Mouse (Mus musculus): ENCODE results near the gene Sugt1. TPM values are rescaled to one million over a fixed set of nuclear protein-coding genes. Genes with fewer than 3 reads are reported as not detected.

Gene Sugt1
- polyA plus RNA-seq, 1 experiment from 2014 or later: 149 TPM

DNA sequence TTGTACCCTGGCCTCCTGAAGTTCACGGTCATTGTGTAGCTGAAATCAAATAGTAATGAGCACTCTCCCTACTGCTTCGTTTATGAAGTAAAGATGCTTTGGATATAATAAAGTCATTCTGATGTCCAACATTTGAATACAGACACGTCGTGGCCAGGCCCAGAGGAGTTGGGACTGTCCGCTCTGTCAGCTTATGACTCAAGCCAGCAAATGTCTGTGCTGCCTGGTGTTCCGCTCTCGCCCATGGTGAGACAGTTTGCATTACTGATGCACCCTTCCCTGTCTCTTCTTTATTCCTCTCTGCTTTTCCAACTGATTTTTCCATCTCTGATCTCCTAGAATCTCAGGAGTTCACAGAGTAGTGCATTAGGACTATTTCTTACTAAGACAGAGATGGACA, 32.3 kb downstream of the Sugt1 start:
- no peak for ATAC-seq
- Histone ChIP-seq H3K9ac (ENCODE audit: low read length) (no peak overlapping the region), H3K36me3 (ENCODE audit: control insufficient read depth, insufficient read depth, low read length) (peaks cover 57% of the 10 kb centered on the region)

DNA sequence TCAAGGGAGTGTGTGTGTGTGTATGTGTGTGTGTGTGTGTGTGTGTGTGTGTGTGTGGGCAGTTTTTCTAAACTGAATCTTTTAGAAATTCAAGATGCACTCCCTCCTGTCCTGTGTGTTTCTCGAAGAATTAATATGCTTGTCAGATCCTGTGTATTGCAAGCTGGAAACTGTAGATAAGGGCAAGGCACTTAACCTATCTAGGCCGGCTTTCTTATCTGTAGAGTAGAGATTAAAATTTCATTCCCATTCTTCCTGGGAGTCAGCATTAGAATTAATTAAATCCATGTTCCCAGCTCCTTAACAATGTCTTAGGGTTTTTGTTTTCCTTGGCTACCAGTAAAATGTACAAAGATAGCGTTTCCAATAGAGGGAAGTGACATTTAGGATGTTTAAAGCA, 33.7 kb downstream of the Sugt1 start:
- no peaks in the 10 kb centered on the region for H3K4me1 ChIP-seq (ENCODE audit: control insufficient read depth, insufficient read depth, low read length)
- DNase-seq (ENCODE audit: low spot score): no peak

More for the DNA sequence above, 32.3 kb downstream of the Sugt1 start:
- no peak for DNase-seq (ENCODE audit: low spot score)
- H3K27me3 ChIP-seq (replicated peaks; ENCODE audit: control insufficient read depth, insufficient read depth, low read length): no peaks in the 10 kb centered on the region
- no peaks in the 10 kb centered on the region for H3K4me1 ChIP-seq (ENCODE audit: control insufficient read depth, insufficient read depth, low read length)
- no peak overlapping the region for H3K4me2 ChIP-seq (ENCODE audit: low read length)
- no peaks in the 10 kb centered on the region for H3K9me3 ChIP-seq (replicated peaks; ENCODE audit: control insufficient read depth, low read length)
- no peak overlapping the region for H3K4me3 ChIP-seq (ENCODE audit: low read depth, low read length)
- H3K27ac ChIP-seq (ENCODE audit: low read depth, low read length): no peak overlapping the region
- WGBS: 90% methylated on average over 7 of the region's 7 CpGs

DNA sequence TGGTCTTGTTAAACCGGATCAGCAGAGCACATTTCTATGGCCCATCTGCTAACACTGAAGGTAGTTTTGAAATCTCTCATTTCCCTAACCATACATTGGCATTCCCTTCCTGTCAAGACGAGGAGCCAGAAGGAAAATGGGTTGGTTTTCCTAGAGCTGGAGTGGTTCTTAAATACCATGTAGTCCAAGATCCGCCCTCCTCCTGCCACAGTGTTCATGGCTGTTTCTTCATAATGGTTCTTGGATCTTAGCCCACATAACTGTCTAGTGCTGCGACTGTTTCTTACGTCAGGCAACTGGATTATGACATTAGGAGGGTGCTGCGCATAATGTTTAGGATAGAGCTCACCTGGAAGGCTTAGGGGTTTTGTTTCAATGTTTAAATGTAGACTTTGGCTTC, 44.8 kb downstream of the Sugt1 start:
- 89% methylated on average over 6 of the region's 6 CpGs for WGBS
- Histone ChIP-seq H3K27me3 (replicated peaks; ENCODE audit: control insufficient read depth, insufficient read depth, low read length) (no peaks in the 10 kb centered on the region), H3K27ac (ENCODE audit: low read depth, low read length) (no peak overlapping the region), H3K36me3 (ENCODE audit: control insufficient read depth, insufficient read depth, low read length) (peaks cover 23% of the 10 kb centered on the region), H3K9me3 (replicated peaks; ENCODE audit: control insufficient read depth, low read length) (no peaks in the 10 kb centered on the region), H3K4me2 (ENCODE audit: low read length) (no peak overlapping the region), H3K9ac (ENCODE audit: low read length) (no peak overlapping the region), H3K4me1 (ENCODE audit: control insufficient read depth, insufficient read depth, low read length) (no peaks in the 10 kb centered on the region), H3K4me3 (ENCODE audit: low read depth, low read length) (no peak overlapping the region)
- no peak for ATAC-seq
- DNase-seq (ENCODE audit: low spot score): no peak

More for the DNA sequence above, 33.7 kb downstream of the Sugt1 start:
- H3K9me3 ChIP-seq (replicated peaks; ENCODE audit: control insufficient read depth, low read length): no peaks in the 10 kb centered on the region
- WGBS: 94% methylated on average over 3 of the region's 3 CpGs
- H3K4me2 ChIP-seq (ENCODE audit: low read length): no peak overlapping the region
- H3K9ac ChIP-seq (ENCODE audit: low read length): no peak overlapping the region
- H3K27ac ChIP-seq (ENCODE audit: low read depth, low read length): no peak overlapping the region
- no peaks in the 10 kb centered on the region for H3K27me3 ChIP-seq (replicated peaks; ENCODE audit: control insufficient read depth, insufficient read depth, low read length)
- H3K4me3 ChIP-seq (ENCODE audit: low read depth, low read length): no peak overlapping the region
- no peak for ATAC-seq
- H3K36me3 ChIP-seq (ENCODE audit: control insufficient read depth, insufficient read depth, low read length): peaks cover 61% of the 10 kb centered on the region

DNA sequence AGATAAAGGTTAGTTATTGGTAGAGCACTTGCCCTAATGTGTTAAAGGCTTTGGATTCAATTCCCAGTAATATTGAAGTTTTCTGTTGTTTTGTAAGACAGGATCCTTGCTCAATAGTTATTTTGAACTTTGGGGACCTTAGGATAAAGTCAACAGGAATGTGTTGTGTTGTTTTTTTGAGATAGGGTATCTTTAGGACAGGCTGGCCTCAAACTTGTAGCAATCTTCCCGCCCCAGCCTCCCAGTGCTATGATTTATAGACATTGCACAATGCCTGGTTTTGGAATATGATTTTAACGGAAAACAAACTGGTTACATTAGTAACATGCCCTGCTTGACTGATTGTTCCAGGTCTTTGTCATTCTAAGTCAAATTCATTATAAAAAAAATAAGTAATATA, 45.7 kb downstream of the Sugt1 start:
- Histone ChIP-seq H3K36me3 (ENCODE audit: control insufficient read depth, insufficient read depth, low read length) (peaks cover 15% of the 10 kb centered on the region), H3K4me2 (ENCODE audit: low read length) (no peak overlapping the region), H3K9me3 (replicated peaks; ENCODE audit: control insufficient read depth, low read length) (no peaks in the 10 kb centered on the region), H3K4me1 (ENCODE audit: control insufficient read depth, insufficient read depth, low read length) (no peaks in the 10 kb centered on the region), H3K9ac (ENCODE audit: low read length) (no peak overlapping the region), H3K4me3 (ENCODE audit: low read depth, low read length) (no peak overlapping the region), H3K27me3 (replicated peaks; ENCODE audit: control insufficient read depth, insufficient read depth, low read length) (no peaks in the 10 kb centered on the region), H3K27ac (ENCODE audit: low read depth, low read length) (no peak overlapping the region)
- ATAC-seq (no peak), DNase-seq (ENCODE audit: low spot score) (no peak)
- 96% methylated on average over 2 of the region's 2 CpGs for WGBS

DNA sequence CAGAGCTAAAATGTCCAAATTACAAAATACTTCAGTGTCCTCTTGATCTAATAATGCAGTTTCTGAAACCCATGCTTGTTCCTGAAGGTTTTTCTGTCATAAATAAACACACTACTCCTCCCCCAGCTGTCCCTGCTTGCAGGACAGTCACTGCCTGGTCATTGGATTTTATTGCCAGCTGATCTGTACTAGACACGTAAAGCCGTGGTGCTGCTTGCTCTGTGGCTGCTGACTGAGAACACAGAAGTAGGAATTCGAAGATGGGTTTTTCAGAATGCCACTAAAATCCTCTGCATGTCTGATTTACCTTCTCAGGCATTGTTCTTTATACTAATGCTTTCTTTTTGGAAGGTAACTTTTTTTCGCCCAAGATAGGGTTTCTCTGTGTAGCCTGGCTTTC, 49.3 kb downstream of the Sugt1 start:
- H3K4me1 ChIP-seq (ENCODE audit: control insufficient read depth, insufficient read depth, low read length): no peaks in the 10 kb centered on the region
- ATAC-seq: no peak
- H3K9ac ChIP-seq (ENCODE audit: low read length): no peak overlapping the region
- 84% methylated on average over 4 of the region's 4 CpGs for WGBS
- no peak for DNase-seq (ENCODE audit: low spot score)
- H3K9me3 ChIP-seq (replicated peaks; ENCODE audit: control insufficient read depth, low read length): no peaks in the 10 kb centered on the region
- no peaks in the 10 kb centered on the region; the same call in 1 of the 2 replicates for H3K36me3 ChIP-seq (ENCODE audit: control insufficient read depth, insufficient read depth, low read length)
- H3K27me3 ChIP-seq (replicated peaks; ENCODE audit: control insufficient read depth, insufficient read depth, low read length): no peaks in the 10 kb centered on the region
- no peak overlapping the region for H3K4me3 ChIP-seq (ENCODE audit: low read depth, low read length)
- no peak overlapping the region for H3K4me2 ChIP-seq (ENCODE audit: low read length)
- no peak overlapping the region for H3K27ac ChIP-seq (ENCODE audit: low read depth, low read length)

DNA sequence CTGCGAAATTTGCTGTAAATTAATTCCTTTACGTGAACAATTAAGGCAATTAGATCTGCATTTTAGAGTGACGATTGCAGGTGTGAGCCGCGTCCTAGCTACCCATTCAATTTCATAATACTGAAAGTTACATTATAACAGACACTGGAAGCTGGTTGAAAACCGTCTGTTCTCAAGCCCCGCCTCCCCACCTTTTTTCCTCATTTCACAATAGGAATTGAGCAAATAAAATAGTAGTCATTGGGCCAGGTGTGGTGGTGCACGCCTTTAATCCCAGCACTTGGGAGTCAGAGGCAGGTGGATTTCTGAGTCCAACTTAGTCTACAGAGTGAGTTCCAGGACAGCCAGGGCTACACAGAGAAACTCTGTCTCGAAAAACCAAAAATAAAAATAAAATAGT, 54.6 kb downstream of the Sugt1 start:
- no peak for DNase-seq (ENCODE audit: low spot score)
- no peak overlapping the region for H3K4me2 ChIP-seq (ENCODE audit: low read length)
- ATAC-seq: no peak
- 76% methylated on average over 9 of the region's 9 CpGs for WGBS
- H3K4me1 ChIP-seq (ENCODE audit: control insufficient read depth, insufficient read depth, low read length): no peaks in the 10 kb centered on the region
- no peaks in the 10 kb centered on the region for H3K36me3 ChIP-seq (ENCODE audit: control insufficient read depth, insufficient read depth, low read length)
- no peak overlapping the region for H3K4me3 ChIP-seq (ENCODE audit: low read depth, low read length)
- H3K27ac ChIP-seq (ENCODE audit: low read depth, low read length): no peak overlapping the region
- H3K27me3 ChIP-seq (replicated peaks; ENCODE audit: control insufficient read depth, insufficient read depth, low read length): no peaks in the 10 kb centered on the region
- H3K9me3 ChIP-seq (replicated peaks; ENCODE audit: control insufficient read depth, low read length): no peaks in the 10 kb centered on the region
- no peak overlapping the region for H3K9ac ChIP-seq (ENCODE audit: low read length)

DNA sequence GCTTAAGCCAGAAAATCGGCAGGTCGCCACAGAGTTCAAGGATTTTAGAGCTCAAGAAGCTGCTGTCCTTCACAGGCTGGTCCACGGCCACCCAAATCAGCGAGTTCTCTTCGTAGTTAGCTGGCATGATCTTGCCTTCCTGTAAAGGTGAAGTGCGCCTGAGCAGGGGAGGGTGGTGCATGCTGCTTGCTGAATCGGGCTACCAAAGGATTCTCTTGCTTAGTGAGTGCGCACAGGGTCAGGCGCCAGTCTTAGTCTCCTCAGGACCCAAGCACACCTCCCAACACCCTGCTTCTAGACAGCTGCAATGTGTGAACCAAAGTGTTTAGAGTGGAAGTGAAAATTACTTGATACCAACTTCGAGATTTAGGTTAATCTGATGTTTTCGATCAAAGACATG, 57.9 kb downstream of the Sugt1 start:
- no peak for ATAC-seq
- H3K4me2 ChIP-seq (ENCODE audit: low read length): no peak overlapping the region
- 40% methylated on average over 11 of the region's 11 CpGs for WGBS

DNA sequence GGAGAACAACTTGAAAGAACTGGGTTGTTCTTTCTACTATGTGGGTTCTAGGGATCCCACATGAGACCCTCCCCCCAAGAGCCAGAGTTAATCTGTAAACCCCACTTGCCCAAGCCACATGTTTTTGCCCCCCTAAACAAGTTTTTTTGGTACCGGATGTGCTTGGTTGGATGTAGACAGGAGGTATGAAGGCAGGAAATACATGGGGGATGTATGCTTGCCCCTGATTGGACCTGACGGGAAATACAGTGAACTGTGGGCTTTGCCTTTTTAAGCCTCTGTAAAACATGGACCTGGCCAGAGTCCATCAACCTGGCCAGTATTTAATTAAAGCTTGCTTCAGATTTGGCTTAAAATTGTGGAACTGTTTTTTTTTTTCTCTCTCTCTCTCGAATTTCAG, 62.2 kb downstream of the Sugt1 start:
- no peak overlapping the region for H3K27ac ChIP-seq (ENCODE audit: low read depth, low read length)
- 82% methylated on average over 3 of the region's 3 CpGs for WGBS
- no peaks in the 10 kb centered on the region for H3K9me3 ChIP-seq (replicated peaks; ENCODE audit: control insufficient read depth, low read length)
- no peak overlapping the region for H3K4me3 ChIP-seq (ENCODE audit: low read depth, low read length)
- no peak for DNase-seq (ENCODE audit: low spot score)
- H3K4me1 ChIP-seq (ENCODE audit: control insufficient read depth, insufficient read depth, low read length): no peaks in the 10 kb centered on the region
- H3K36me3 ChIP-seq (ENCODE audit: control insufficient read depth, insufficient read depth, low read length): no peaks in the 10 kb centered on the region
- H3K4me2 ChIP-seq (ENCODE audit: low read length): no peak overlapping the region
- no peak overlapping the region for H3K9ac ChIP-seq (ENCODE audit: low read length)
- ATAC-seq: no peak
- H3K27me3 ChIP-seq (replicated peaks; ENCODE audit: control insufficient read depth, insufficient read depth, low read length): no peaks in the 10 kb centered on the region

More for the DNA sequence above, 57.9 kb downstream of the Sugt1 start:
- H3K27ac ChIP-seq (ENCODE audit: low read depth, low read length): no peak overlapping the region
- H3K27me3 ChIP-seq (replicated peaks; ENCODE audit: control insufficient read depth, insufficient read depth, low read length): no peaks in the 10 kb centered on the region
- H3K4me1 ChIP-seq (ENCODE audit: control insufficient read depth, insufficient read depth, low read length): no peaks in the 10 kb centered on the region
- DNase-seq (ENCODE audit: low spot score): no peak
- no peak overlapping the region for H3K4me3 ChIP-seq (ENCODE audit: low read depth, low read length)
- no peaks in the 10 kb centered on the region for H3K36me3 ChIP-seq (ENCODE audit: control insufficient read depth, insufficient read depth, low read length)
- no peaks in the 10 kb centered on the region for H3K9me3 ChIP-seq (replicated peaks; ENCODE audit: control insufficient read depth, low read length)
- H3K9ac ChIP-seq (ENCODE audit: low read length): no peak overlapping the region

DNA sequence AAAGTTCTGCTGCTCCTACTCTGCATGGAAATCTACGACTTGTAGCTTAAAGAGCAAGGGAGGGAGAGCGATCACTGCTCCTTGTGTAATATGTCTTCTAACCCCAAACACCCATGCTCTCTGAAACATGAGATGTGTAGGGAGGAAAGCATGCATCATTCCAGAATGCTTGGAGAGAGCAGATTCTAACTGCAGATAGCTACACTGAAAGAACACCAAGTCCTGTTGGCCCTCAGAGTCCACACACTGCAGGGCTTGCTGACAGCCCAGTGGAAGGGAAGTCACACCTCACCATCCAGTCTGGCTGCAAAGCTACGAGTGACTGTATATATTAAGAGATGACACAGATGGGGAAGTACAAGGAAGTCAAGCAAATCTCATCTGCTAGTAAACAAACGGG, 65.2 kb downstream of the Sugt1 start:
- H3K4me3 ChIP-seq (ENCODE audit: low read depth, low read length): no peak overlapping the region
- no peak for ATAC-seq
- no peak for DNase-seq (ENCODE audit: low spot score)
- WGBS: 74% methylated on average over 4 of the region's 4 CpGs
- H3K27me3 ChIP-seq (replicated peaks; ENCODE audit: control insufficient read depth, insufficient read depth, low read length): no peaks in the 10 kb centered on the region
- no peaks in the 10 kb centered on the region for H3K36me3 ChIP-seq (ENCODE audit: control insufficient read depth, insufficient read depth, low read length)
- no peak overlapping the region for H3K4me2 ChIP-seq (ENCODE audit: low read length)
- H3K27ac ChIP-seq (ENCODE audit: low read depth, low read length): no peak overlapping the region
- no peaks in the 10 kb centered on the region for H3K9me3 ChIP-seq (replicated peaks; ENCODE audit: control insufficient read depth, low read length)
- no peaks in the 10 kb centered on the region for H3K4me1 ChIP-seq (ENCODE audit: control insufficient read depth, insufficient read depth, low read length)
- no peak overlapping the region for H3K9ac ChIP-seq (ENCODE audit: low read length)
